Mouse (Mus musculus): Measurements from ENCODE around the gene Phlpp1. TPM values are rescaled to one million over a fixed set of nuclear protein-coding genes. Genes with fewer than 3 reads are reported as not detected.

The Phlpp1 gene
- polyA plus RNA-seq, 1 experiment = 26.8 TPM

DNA sequence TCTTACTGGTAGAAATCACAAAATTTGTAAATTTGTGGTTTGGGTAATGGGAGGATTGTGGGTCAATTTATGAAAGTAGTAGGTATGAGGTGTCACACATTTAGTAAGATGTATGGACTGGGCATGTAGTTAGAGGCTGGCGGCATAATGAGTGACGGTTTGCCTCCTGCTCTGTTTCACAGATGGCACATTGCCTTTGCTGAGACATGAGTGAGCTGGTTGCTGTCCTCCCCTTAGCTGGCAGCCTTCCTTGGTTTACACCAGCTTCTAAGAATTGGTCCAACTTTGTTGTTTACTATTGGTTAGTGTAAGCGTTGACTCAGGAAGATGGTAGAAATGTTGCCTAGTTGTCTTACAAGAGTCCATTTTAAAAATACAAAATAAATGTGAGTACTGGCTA, 17.2 kb downstream of the Phlpp1 start:
- 58% methylated on average over 3 of the region's 3 CpGs for WGBS
- no peak overlapping the region for H3K4me3 ChIP-seq (replicated peaks; ENCODE audit: extremely low read depth, low read depth, low read length)
- peaks cover 24% of the 10 kb centered on the region for H3K4me1 ChIP-seq (ENCODE audit: control insufficient read depth, insufficient read depth, low read length)
- DNase-seq = no peak
- TF ChIP-seq POLR2A (IDR thresholded peaks at IDR 0.05; ENCODE audit: borderline replicate concordance, extremely low read depth, low read depth, low read length) (no peak), CTCF (IDR thresholded peaks at IDR 0.05; ENCODE audit: insufficient read depth, low read length) (no peak)

DNA sequence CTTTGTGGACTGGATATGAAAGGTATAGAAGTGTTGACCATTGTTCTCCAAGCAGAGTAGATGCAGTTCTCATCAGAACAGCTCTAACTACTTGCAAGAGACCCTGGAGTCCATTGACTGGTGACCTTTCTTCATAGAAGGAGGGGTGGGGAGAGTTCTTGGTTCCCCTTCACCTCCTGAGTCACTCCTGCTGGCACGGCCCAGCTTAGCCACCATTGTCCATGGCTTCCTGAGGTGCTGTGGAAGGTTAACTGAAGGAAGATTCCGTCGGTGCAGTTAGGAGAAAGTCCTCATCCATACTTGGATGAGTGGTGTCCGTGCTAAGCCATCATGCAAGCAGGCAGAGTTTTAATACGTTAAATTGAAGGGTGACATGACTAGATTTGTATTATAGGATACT, 17.8 kb downstream of the Phlpp1 start:
- no peak for DNase-seq
- Histone ChIP-seq H3K4me3 (replicated peaks; ENCODE audit: extremely low read depth, low read depth, low read length) (no peak overlapping the region), H3K4me1 (ENCODE audit: control insufficient read depth, insufficient read depth, low read length) (peaks cover 24% of the 10 kb centered on the region)
- no peak for TF ChIP-seq CTCF (IDR thresholded peaks at IDR 0.05; ENCODE audit: insufficient read depth, low read length)
- no peak for TF ChIP-seq POLR2A (IDR thresholded peaks at IDR 0.05; ENCODE audit: borderline replicate concordance, extremely low read depth, low read depth, low read length)
- 72% methylated on average over 5 of the region's 5 CpGs for WGBS

DNA sequence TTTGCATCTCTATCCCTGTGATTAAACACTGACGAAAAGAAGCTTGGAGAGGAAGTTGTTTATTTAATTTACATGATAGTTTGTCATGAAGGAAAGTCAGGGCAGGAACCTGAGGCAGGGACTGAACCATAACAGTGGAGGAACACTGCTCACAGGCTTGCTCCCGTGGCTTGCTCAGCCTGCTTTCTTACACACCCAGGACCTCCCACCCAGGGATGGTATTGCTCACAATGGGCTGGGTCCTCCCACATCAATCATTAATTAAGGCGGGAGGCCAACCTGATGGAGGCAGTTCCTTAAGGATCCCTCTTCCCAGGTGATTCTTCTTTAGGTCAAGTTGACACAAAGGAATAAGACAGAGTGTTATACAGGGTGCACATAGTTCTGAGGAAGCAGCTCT, 19.1 kb downstream of the Phlpp1 start:
- 60% methylated on average over 3 of the region's 3 CpGs for WGBS
- H3K4me3 ChIP-seq (replicated peaks; ENCODE audit: extremely low read depth, low read depth, low read length) = no peak overlapping the region

DNA sequence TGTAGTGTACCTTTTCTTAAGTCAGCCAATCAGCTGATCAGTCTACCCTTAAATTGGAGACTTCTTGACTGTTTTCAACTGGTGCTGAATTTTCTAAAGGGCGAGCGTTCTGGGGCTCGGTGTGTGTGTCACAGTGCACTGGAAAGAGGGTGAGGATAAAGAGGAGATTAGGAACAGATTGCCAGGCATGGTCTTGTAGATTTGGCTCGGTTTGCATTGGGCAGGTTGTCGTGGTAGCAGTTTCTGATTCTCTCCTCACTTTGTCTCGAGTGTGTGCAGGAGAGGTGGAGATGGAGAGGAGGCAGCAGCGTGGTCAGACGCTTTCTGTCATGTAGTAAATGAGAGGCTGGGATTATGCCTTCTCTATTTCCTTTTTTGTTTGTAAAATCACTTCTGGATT, 20.3 kb downstream of the Phlpp1 start:
- Histone ChIP-seq H3K4me1 (ENCODE audit: control insufficient read depth, insufficient read depth, low read length) (peaks cover 19% of the 10 kb centered on the region), H3K4me3 (replicated peaks; ENCODE audit: extremely low read depth, low read depth, low read length) (no peak overlapping the region)
- no peak for DNase-seq
- WGBS = 70% methylated on average over 8 of the region's 8 CpGs
- TF ChIP-seq POLR2A (IDR thresholded peaks at IDR 0.05; ENCODE audit: borderline replicate concordance, extremely low read depth, low read depth, low read length) (no peak), CTCF (IDR thresholded peaks at IDR 0.05; ENCODE audit: insufficient read depth, low read length) (no peak)

More for the DNA sequence above, 19.1 kb downstream of the Phlpp1 start:
- no peak for DNase-seq
- H3K4me1 ChIP-seq (ENCODE audit: control insufficient read depth, insufficient read depth, low read length) = peaks cover 19% of the 10 kb centered on the region
- no peak for TF ChIP-seq CTCF (IDR thresholded peaks at IDR 0.05; ENCODE audit: insufficient read depth, low read length)
- TF ChIP-seq POLR2A (IDR thresholded peaks at IDR 0.05; ENCODE audit: borderline replicate concordance, extremely low read depth, low read depth, low read length) = no peak

DNA sequence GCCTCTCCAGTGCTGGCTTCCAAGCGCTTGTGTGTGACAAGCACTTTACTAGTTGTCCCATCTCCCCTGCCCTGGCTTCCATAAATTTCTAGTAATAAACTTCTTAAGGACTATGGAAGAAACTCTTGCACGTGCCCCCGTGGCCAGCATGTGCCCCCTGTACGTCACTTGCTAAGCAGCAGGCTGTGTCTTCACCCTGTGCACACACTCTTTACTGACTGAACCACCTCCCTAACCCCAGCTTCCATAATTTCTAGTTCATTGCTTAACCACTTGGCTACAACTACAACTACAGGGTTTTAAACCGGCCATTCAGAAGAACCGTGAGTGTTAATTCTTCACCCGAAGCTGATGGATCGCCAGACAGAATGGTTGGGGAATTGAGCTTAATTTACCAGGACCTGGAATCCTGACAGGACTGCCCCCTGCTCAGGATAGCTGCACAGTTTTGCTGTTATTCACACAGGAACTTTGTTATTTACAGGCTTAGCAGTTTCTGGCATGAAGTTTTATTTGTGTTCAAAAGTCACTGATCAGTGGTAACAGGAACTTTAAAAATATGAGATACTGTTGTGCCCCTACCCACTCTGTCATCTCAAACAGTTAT, 21.4 kb downstream of the Phlpp1 start:
- H3K4me3 ChIP-seq (replicated peaks; ENCODE audit: extremely low read depth, low read depth, low read length) = no peak overlapping the region
- no peak for DNase-seq
- WGBS = 69% methylated on average over 8 of the region's 8 CpGs
- H3K4me1 ChIP-seq (ENCODE audit: control insufficient read depth, insufficient read depth, low read length) = peaks cover 16% of the 10 kb centered on the region
- TF ChIP-seq POLR2A (IDR thresholded peaks at IDR 0.05; ENCODE audit: borderline replicate concordance, extremely low read depth, low read depth, low read length) = no peak
- TF ChIP-seq CTCF (IDR thresholded peaks at IDR 0.05; ENCODE audit: insufficient read depth, low read length) = no peak

DNA sequence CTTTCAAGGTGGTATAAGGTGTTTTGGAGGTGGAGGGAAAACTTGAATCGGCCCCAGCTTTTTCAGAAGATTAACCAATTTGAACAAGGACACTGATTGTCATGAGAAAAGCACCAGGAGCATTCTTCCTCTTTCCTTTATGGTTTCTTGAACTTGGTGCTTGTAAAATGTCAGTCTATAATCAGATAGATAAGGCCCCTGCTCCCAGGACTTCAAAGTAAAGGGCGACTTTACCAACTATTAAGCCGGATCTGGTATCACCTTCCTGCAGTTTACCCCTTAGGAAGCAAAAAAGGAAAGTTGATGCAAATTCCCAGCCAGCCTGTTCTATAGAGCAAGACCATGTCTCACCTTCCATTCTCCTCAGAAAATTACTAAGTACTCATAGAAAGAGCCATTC, 21.9 kb downstream of the Phlpp1 start:
- no peak overlapping the region for H3K4me3 ChIP-seq (replicated peaks; ENCODE audit: extremely low read depth, low read depth, low read length)

DNA sequence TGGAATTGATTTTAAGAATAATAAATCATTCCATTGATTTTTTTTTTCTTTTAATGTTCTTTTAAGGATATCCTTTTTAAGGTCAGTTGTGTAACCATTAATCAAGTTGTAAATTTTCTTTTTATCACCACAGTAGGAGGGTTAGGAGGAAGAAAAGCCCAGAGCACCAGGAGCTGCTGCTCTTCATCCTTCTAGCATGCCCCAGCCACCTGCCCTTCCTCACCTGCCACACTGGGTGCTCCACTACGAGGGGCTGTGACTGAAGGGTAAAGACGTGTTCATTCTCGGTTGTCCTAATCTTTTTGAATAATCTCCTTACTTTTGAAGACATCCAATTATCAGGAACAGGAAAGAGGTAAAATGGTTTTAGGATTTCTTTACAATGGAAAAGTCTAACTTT, 22.7 kb downstream of the Phlpp1 start:
- Histone ChIP-seq H3K4me1 (ENCODE audit: control insufficient read depth, insufficient read depth, low read length) (peaks cover 14% of the 10 kb centered on the region), H3K4me3 (replicated peaks; ENCODE audit: extremely low read depth, low read depth, low read length) (no peak overlapping the region)
- DNase-seq = no peak
- 87% methylated on average over 3 of the region's 3 CpGs for whole genome bisulfite sequencing
- no peak for TF ChIP-seq POLR2A (IDR thresholded peaks at IDR 0.05; ENCODE audit: borderline replicate concordance, extremely low read depth, low read depth, low read length)
- TF ChIP-seq CTCF (IDR thresholded peaks at IDR 0.05; ENCODE audit: insufficient read depth, low read length) = no peak

More for the DNA sequence above, 21.9 kb downstream of the Phlpp1 start:
- no peak for DNase-seq
- TF ChIP-seq CTCF (IDR thresholded peaks at IDR 0.05; ENCODE audit: insufficient read depth, low read length) = no peak
- 71% methylated on average over 3 of the region's 3 CpGs for WGBS
- peaks cover 16% of the 10 kb centered on the region for H3K4me1 ChIP-seq (ENCODE audit: control insufficient read depth, insufficient read depth, low read length)

DNA sequence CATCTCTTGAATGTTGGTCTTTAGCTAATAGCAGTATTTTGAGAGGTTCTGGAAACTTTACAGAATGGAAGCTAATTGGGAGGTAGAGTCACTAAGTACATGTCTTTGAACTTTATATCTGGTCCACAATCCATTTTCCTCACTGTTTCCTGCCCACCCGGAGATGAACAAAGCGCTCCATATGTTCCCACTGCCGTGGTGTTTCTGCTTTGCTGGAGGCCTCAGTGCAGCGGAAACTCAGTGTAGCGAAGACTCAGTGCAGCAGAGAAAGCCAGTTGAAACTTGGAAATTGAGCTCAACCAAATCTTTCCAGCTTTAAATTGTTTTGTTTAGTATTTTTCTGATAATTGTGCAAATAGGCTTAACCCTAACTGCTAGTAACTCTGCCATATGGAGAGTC, 26.4 kb downstream of the Phlpp1 start:
- WGBS = 81% methylated on average over 5 of the region's 5 CpGs
- no peak for DNase-seq
- no peak for TF ChIP-seq CTCF (IDR thresholded peaks at IDR 0.05; ENCODE audit: insufficient read depth, low read length)
- TF ChIP-seq POLR2A (IDR thresholded peaks at IDR 0.05; ENCODE audit: borderline replicate concordance, extremely low read depth, low read depth, low read length) = no peak
- no peak overlapping the region for H3K4me3 ChIP-seq (replicated peaks; ENCODE audit: extremely low read depth, low read depth, low read length)
- peaks cover 15% of the 10 kb centered on the region for H3K4me1 ChIP-seq (ENCODE audit: control insufficient read depth, insufficient read depth, low read length)

DNA sequence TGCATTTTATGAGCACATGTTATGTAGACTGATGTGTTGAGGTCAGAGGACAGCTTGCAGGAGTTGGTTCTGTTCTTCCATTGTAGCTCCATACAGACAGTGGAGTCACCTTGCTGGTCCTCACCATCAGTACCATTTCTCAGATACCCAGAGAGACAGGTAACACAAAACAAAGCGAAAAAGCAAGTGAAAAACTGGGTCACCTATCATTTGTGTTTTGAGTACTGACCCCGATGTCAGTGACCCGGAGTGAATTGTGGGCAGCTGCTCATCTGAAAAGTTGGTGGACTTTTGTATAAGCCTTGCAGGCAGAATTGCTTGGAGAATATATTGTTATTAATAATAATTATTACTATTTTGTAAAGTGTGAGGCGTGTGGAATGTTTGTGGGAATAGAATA, 27.6 kb downstream of the Phlpp1 start:
- Histone ChIP-seq H3K4me1 (ENCODE audit: control insufficient read depth, insufficient read depth, low read length) (peaks cover 17% of the 10 kb centered on the region), H3K4me3 (replicated peaks; ENCODE audit: extremely low read depth, low read depth, low read length) (no peak overlapping the region)
- 88% methylated on average over 4 of the region's 4 CpGs for WGBS
- no peak for TF ChIP-seq CTCF (IDR thresholded peaks at IDR 0.05; ENCODE audit: insufficient read depth, low read length)
- no peak for TF ChIP-seq POLR2A (IDR thresholded peaks at IDR 0.05; ENCODE audit: borderline replicate concordance, extremely low read depth, low read depth, low read length)
- DNase-seq = no peak

DNA sequence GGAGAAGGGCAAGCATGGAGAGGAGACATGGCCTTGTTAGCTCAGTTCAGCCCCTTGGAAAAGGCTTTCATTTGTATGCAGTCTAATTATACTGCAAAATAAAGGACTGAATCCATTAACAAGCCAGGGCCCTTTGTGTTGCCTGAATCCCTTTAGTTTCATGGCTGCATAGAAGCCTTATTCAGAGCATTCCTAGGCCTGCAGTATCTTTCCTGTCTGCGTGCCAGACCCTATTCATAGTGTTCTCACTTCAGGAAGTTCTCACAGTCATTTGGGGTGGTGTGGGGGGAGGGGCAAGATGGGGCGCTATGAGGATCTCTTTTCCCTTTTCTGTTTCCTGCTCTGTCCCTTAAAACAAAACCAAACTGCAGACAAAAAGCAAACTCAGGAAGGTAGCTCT, 28.1 kb downstream of the Phlpp1 start:
- H3K4me1 ChIP-seq (ENCODE audit: control insufficient read depth, insufficient read depth, low read length) = peaks cover 21% of the 10 kb centered on the region
- TF ChIP-seq POLR2A (IDR thresholded peaks at IDR 0.05; ENCODE audit: borderline replicate concordance, extremely low read depth, low read depth, low read length) (no peak), CTCF (IDR thresholded peaks at IDR 0.05; ENCODE audit: insufficient read depth, low read length) (no peak)
- WGBS = 14% methylated on average over 2 of the region's 2 CpGs
- H3K4me3 ChIP-seq (replicated peaks; ENCODE audit: extremely low read depth, low read depth, low read length) = no peak overlapping the region
- peak; percentile 26 for DNase-seq

Measured in lung, adult 2 months (tissue).